Mouse (Mus musculus): ENCODE measurements around the gene Zdhhc13. TPM values are rescaled to one million over a fixed set of nuclear protein-coding genes. Genes with fewer than 3 reads are reported as not detected.
A peak's percentile ranks its signal among the peaks of the same experiment; 100 is the strongest.

The Zdhhc13 gene
- polyA plus RNA-seq, 1 experiment from 2014 or later, result 29.8 TPM

GRCm38 (mm10) chr7:48791412-48791811, 2.6 kb downstream of the Zdhhc13 start:
- 81% methylated on average over 3 of the region's 3 CpGs for WGBS
- H3K27ac ChIP-seq, result no peak overlapping the region
- H3K9ac ChIP-seq, result no peak overlapping the region

GRCm38 (mm10) chr7:48795130-48795529, 6.3 kb downstream of the Zdhhc13 start:
- Histone ChIP-seq H3K36me3 (peaks cover 7% of the 10 kb centered on the region; the same call in 1 of the 2 replicates), H3K9ac (no peak overlapping the region), H3K4me1 (peaks cover 8% of the 10 kb centered on the region), H3K4me3 (no peak overlapping the region), H3K9me3 (no peaks in the 10 kb centered on the region), H3K4me2 (no peak overlapping the region), H3K27me3 (no peaks in the 10 kb centered on the region), H3K27ac (no peak overlapping the region)
- WGBS, result 81% methylated on average over 3 of the region's 3 CpGs
- ATAC-seq (ENCODE audit: borderline replicate concordance, extremely low read depth, low FRiP score, low TSS enrichment), result no peak

More at GRCm38 (mm10) chr7:48791412-48791811, 2.6 kb downstream of the Zdhhc13 start:
- Histone ChIP-seq H3K36me3 (peaks cover 7% of the 10 kb centered on the region; the same call in 1 of the 2 replicates), H3K4me1 (peaks cover 15% of the 10 kb centered on the region), H3K9me3 (no peaks in the 10 kb centered on the region), H3K4me2 (no peak overlapping the region), H3K27me3 (no peaks in the 10 kb centered on the region), H3K4me3 (no peak overlapping the region)
- no peak for ATAC-seq (ENCODE audit: borderline replicate concordance, extremely low read depth, low FRiP score, low TSS enrichment)

- no peak overlapping the region for H3K27ac ChIP-seq
- H3K4me1 ChIP-seq, result no peaks in the 10 kb centered on the region
- 81% methylated on average over 7 of the region's 7 CpGs for WGBS
- no peaks in the 10 kb centered on the region for H3K27me3 ChIP-seq
- H3K9me3 ChIP-seq, result no peaks in the 10 kb centered on the region
- no peak overlapping the region for H3K9ac ChIP-seq
- no peak for ATAC-seq (ENCODE audit: borderline replicate concordance, extremely low read depth, low FRiP score, low TSS enrichment)
- H3K4me3 ChIP-seq, result no peak overlapping the region
- no peak overlapping the region for H3K4me2 ChIP-seq
- H3K36me3 ChIP-seq, result peaks cover 41% of the 10 kb centered on the region
Measured at GRCm38 (mm10) chr7:48803381-48803780, 14.6 kb downstream of the Zdhhc13 start.

DNA sequence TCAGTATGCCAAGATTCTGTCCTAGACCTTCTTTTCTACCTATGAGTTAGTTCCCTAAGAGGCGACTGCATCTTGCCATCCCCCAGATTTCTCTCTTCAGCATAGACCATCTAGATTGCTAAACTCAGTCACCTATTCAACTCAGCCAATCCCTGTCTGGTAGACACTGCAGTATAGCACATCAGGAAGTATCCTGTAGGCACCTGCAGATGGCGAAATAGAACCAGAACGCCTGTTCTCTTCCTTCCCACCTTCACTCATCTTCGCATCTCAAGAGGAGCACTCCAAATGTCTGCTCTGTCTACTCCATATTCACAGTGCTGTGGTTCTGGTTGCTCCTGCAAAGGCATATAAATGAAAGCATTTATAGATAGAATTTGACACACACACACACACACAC, 17.8 kb downstream of the Zdhhc13 start:
- Histone ChIP-seq H3K27me3 (no peaks in the 10 kb centered on the region), H3K4me2 (no peak overlapping the region), H3K4me3 (no peak overlapping the region), H3K9me3 (no peaks in the 10 kb centered on the region), H3K9ac (no peak overlapping the region), H3K4me1 (no peaks in the 10 kb centered on the region), H3K36me3 (peaks cover 43% of the 10 kb centered on the region), H3K27ac (no peak overlapping the region)
- WGBS, result 86% methylated on average over 4 of the region's 4 CpGs
- ATAC-seq (ENCODE audit: borderline replicate concordance, extremely low read depth, low FRiP score, low TSS enrichment), result no peak

- Histone ChIP-seq H3K27me3 (no peaks in the 10 kb centered on the region), H3K9me3 (no peaks in the 10 kb centered on the region), H3K4me1 (no peaks in the 10 kb centered on the region), H3K27ac (no peak overlapping the region), H3K4me3 (no peak overlapping the region), H3K36me3 (peaks cover 21% of the 10 kb centered on the region; the same call in 1 of the 2 replicates), H3K4me2 (no peak overlapping the region), H3K9ac (no peak overlapping the region)
- no peak for ATAC-seq (ENCODE audit: borderline replicate concordance, extremely low read depth, low FRiP score, low TSS enrichment)
- 93% methylated on average over 1 of the region's 1 CpGs for WGBS
Measured at GRCm38 (mm10) chr7:48810652-48811051, 21.8 kb downstream of the Zdhhc13 start.

GRCm38 (mm10) chr7:48812358-48812757, 23.6 kb downstream of the Zdhhc13 start:
- H3K4me1 ChIP-seq, result no peaks in the 10 kb centered on the region
- H3K27me3 ChIP-seq, result no peaks in the 10 kb centered on the region
- H3K9me3 ChIP-seq, result no peaks in the 10 kb centered on the region
- no peak overlapping the region for H3K4me3 ChIP-seq
- no peak overlapping the region for H3K4me2 ChIP-seq
- peak; percentile 64; the same call in 1 of the 2 replicates for ATAC-seq (ENCODE audit: borderline replicate concordance, extremely low read depth, low FRiP score, low TSS enrichment)
- no peak overlapping the region for H3K9ac ChIP-seq
- peaks cover 18% of the 10 kb centered on the region; the same call in 1 of the 2 replicates for H3K36me3 ChIP-seq
- no peak overlapping the region for H3K27ac ChIP-seq

DNA sequence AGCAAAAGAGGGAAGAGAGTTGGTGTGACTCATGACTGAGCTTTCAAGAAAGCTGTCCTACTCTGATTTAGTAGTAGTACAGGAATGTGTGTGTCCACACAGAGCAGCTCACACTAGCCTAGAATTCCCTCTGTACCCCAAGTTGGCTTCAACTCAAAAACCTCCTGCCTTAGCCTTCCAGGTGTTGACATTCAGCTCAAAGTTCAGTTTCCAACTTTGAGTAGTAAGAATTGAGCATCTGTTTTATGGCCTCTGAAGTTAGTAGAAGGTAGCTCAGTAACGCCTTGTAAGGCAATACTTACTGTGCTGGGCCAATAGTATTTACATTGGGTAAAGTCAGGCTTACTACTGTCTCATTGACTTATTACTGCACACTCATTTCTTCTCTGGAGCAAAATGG, 24.8 kb downstream of the Zdhhc13 start:
- H3K9ac ChIP-seq, result no peak overlapping the region
- peaks cover 17% of the 10 kb centered on the region; the same call in 1 of the 2 replicates for H3K36me3 ChIP-seq
- H3K27ac ChIP-seq, result no peak overlapping the region
- WGBS, result 88% methylated on average over 1 of the region's 1 CpGs
- no peak overlapping the region for H3K4me2 ChIP-seq
- no peak for ATAC-seq (ENCODE audit: borderline replicate concordance, extremely low read depth, low FRiP score, low TSS enrichment)
- H3K9me3 ChIP-seq, result no peaks in the 10 kb centered on the region
- H3K27me3 ChIP-seq, result no peaks in the 10 kb centered on the region
- H3K4me3 ChIP-seq, result no peak overlapping the region
- no peaks in the 10 kb centered on the region for H3K4me1 ChIP-seq

GRCm38 (mm10) chr7:48821654-48822053, 32.9 kb downstream of the Zdhhc13 start:
- no peak overlapping the region for H3K9ac ChIP-seq
- no peaks in the 10 kb centered on the region for H3K9me3 ChIP-seq
- no peak overlapping the region for H3K4me2 ChIP-seq
- no peak overlapping the region for H3K27ac ChIP-seq
- no peaks in the 10 kb centered on the region for H3K27me3 ChIP-seq
- ATAC-seq (ENCODE audit: borderline replicate concordance, extremely low read depth, low FRiP score, low TSS enrichment), result no peak
- no peak overlapping the region for H3K4me3 ChIP-seq
- peaks cover 50% of the 10 kb centered on the region for H3K36me3 ChIP-seq
- no peaks in the 10 kb centered on the region for H3K4me1 ChIP-seq
- WGBS, result 92% methylated on average over 5 of the region's 5 CpGs

GRCm38 (mm10) chr7:48823621-48824020, 34.8 kb downstream of the Zdhhc13 start:
- H3K27ac ChIP-seq, result no peak overlapping the region
- peaks cover 54% of the 10 kb centered on the region for H3K36me3 ChIP-seq
- 83% methylated on average over 3 of the region's 3 CpGs for WGBS

DNA sequence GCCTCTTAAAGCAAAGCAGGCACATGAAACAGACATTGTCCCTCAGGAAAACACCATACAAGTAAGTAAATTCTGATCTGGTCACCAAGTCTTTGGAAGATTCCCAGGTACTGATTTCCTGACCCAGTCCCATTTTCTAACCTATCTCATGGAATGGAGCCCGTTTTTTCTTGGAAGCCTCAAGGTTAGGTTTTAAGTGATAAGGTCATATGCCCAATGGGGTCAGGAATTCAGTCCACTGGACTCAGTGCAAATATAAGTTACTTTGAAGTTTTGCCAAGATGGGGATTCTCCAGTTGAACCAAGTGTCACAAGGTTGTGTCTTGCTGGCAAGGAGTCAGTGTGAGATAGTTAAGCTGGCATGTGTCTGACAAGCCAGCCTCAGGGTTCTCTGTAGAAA, 35.9 kb downstream of the Zdhhc13 start:
- peaks cover 51% of the 10 kb centered on the region for H3K36me3 ChIP-seq
- WGBS, result 62% methylated on average over 1 of the region's 1 CpGs
- no peaks in the 10 kb centered on the region for H3K27me3 ChIP-seq
- H3K4me3 ChIP-seq, result no peak overlapping the region
- H3K27ac ChIP-seq, result no peak overlapping the region
- ATAC-seq (ENCODE audit: borderline replicate concordance, extremely low read depth, low FRiP score, low TSS enrichment), result no peak
- H3K9me3 ChIP-seq, result no peaks in the 10 kb centered on the region
- no peak overlapping the region for H3K9ac ChIP-seq
- no peak overlapping the region for H3K4me2 ChIP-seq
- no peaks in the 10 kb centered on the region for H3K4me1 ChIP-seq

More at GRCm38 (mm10) chr7:48823621-48824020, 34.8 kb downstream of the Zdhhc13 start:
- no peaks in the 10 kb centered on the region for H3K9me3 ChIP-seq
- H3K9ac ChIP-seq, result no peak overlapping the region
- H3K4me1 ChIP-seq, result no peaks in the 10 kb centered on the region
- no peaks in the 10 kb centered on the region for H3K27me3 ChIP-seq
- H3K4me2 ChIP-seq, result no peak overlapping the region
- no peak for ATAC-seq (ENCODE audit: borderline replicate concordance, extremely low read depth, low FRiP score, low TSS enrichment)
- no peak overlapping the region for H3K4me3 ChIP-seq

- H3K27ac ChIP-seq, result no peak overlapping the region
- no peak for ATAC-seq (ENCODE audit: borderline replicate concordance, extremely low read depth, low FRiP score, low TSS enrichment)
- no peak overlapping the region for H3K4me3 ChIP-seq
- no peak overlapping the region for H3K9ac ChIP-seq
- H3K27me3 ChIP-seq, result no peaks in the 10 kb centered on the region
- WGBS, result 56% methylated on average over 6 of the region's 6 CpGs
- H3K4me2 ChIP-seq, result no peak overlapping the region
- peaks cover 46% of the 10 kb centered on the region for H3K36me3 ChIP-seq
- H3K9me3 ChIP-seq, result no peaks in the 10 kb centered on the region
- no peaks in the 10 kb centered on the region for H3K4me1 ChIP-seq
Measured at GRCm38 (mm10) chr7:48825170-48825569, 36.4 kb downstream of the Zdhhc13 start.

DNA sequence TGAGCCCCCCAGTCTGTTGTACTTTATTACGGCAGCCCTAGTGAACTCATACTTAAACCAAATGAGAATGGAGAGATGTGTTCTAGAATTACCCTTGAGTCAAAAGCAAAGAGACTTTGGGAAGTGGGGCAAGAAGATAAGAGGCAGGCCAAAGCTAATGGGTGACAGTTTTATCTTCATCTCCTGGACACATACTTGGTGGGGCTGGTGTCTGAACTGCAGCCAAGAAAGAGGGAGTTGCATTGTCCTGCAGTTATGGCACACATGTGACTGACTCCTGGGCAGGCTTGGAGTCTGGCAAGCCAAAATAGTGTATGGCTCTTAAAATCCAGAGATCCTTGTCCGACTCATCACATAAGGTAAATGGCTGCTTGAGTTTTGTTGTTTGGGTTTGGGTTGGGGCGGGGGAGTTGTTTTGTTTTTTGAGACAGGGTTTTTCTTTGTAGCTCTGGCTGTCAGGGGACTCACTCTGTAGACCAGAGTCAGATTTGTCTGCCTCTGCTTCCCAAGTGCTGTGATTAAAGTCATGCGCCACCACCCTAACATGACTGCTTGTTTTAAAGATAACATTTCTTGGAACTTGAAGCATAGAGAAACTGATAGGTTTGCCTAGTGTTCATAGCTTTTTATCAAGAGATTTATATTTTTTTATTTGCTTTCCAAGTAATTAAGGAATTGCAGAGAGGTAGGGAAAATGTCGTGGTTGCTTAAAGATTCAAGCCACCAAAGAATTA, 40.5 kb downstream of the Zdhhc13 start:
- peaks cover 32% of the 10 kb centered on the region; the same call in 1 of the 2 replicates for H3K36me3 ChIP-seq
- ATAC-seq (ENCODE audit: borderline replicate concordance, extremely low read depth, low FRiP score, low TSS enrichment), result peak; percentile 40; the same call in 1 of the 2 replicates

More for the DNA sequence above, 40.5 kb downstream of the Zdhhc13 start:
- 39% methylated on average over 5 of the region's 5 CpGs for WGBS
- Histone ChIP-seq H3K4me1 (peaks cover 6% of the 10 kb centered on the region), H3K9ac (no peak overlapping the region), H3K27ac (0 out of 2 replicates have a peak overlapping the region, but pooled peaks have one; percentile 24), H3K9me3 (no peaks in the 10 kb centered on the region), H3K4me2 (no peak overlapping the region), H3K27me3 (no peaks in the 10 kb centered on the region), H3K4me3 (no peak overlapping the region)

Measured in lung, embryonic 15.5 days (tissue).